Mouse (Mus musculus): ENCODE measurements at regions not wholly inside any gene's neighbourhood (a gene's known extent, or its start where the extent isn't known, plus 50 kb on each side); places are given as distances from the start of the nearest gene placed in this dataset.
A peak's percentile ranks its signal among the peaks of the same experiment; 100 is the strongest.
"Not testable (repeated sequence)": the region's sequence is repeated elsewhere in the genome, so short reads cannot be mapped to it uniquely, and the experiment has no call there.

DNA sequence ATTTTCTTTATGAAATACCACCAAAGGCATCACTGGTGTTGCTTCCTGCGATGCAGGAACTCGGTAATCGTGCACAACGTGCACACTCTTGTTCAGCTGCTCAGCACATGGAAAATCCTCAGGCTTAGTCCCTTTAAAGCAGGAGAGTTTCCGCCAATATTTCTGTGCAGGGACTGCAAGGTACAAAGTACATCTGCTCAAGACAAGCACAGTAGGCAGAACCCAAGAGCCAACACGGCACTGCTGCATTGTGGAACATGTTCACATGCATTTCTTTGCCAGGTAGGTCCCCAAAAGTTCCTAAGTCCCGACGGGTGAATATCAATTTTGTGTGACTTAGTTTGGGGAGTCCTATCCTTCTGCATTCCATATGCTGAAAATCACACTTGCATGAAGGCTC, 808.0 kb upstream of the Pou3f3 start:
- DNase-seq = no peak

DNA sequence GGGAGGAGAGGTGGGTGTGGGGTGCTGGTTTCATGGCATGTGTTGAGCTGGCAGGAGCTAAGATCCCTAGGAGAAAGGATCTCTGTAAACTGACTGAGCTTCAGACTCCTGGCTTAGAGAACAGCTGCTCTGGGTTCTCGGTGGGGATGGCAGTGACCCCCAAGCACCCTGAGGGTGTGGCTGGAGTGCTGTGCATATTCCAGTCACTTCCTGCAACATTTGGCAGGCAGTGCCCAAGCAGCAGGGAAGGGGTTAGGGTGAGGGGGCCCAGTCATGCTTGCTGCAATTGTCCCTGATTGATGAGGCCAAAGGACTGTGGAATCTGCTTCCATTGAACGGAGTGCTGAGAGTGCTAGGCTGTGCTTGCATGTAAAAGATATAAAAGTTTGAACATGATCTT, 807.4 kb upstream of the Pou3f3 start:
- DNase-seq = no peak

DNA sequence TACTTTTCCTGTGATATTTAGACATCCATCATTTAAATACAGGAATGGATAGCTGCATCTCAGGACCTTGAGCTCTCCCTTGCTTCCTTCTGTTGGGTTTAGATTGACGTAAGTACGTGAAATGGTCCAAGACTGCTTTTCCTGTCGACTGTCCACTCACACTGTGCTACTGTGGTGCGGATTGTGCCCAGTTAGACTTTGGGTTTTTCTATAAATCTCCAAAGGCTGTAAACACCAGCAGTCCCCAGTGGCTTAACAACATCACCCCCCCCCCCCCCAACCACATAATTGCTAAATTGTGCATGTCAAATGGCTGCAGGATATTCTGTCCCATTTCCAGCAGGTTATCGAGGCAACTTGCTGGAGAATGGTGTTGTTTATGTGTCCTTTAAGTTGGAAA, 806.6 kb upstream of the Pou3f3 start:
- DNase-seq = no peak

DNA sequence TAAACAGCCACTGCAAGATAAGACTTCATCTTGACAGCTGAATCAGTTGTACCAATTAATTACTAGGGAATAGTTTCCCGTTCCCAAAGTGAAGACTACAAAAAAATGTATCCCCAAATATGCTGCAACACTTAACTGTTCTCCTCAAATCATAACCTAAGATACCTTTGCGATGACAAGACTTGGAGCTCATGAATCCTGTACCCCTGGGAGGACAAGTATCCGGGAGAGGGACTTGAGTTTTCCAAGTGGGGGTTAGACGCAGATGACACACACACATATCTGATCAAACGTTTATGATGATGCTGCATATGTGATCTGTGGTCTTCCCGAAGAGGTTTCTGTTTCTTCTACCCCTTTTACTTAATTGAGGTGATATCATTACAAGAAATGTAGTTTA, 805.6 kb upstream of the Pou3f3 start:
- no peak for DNase-seq

DNA sequence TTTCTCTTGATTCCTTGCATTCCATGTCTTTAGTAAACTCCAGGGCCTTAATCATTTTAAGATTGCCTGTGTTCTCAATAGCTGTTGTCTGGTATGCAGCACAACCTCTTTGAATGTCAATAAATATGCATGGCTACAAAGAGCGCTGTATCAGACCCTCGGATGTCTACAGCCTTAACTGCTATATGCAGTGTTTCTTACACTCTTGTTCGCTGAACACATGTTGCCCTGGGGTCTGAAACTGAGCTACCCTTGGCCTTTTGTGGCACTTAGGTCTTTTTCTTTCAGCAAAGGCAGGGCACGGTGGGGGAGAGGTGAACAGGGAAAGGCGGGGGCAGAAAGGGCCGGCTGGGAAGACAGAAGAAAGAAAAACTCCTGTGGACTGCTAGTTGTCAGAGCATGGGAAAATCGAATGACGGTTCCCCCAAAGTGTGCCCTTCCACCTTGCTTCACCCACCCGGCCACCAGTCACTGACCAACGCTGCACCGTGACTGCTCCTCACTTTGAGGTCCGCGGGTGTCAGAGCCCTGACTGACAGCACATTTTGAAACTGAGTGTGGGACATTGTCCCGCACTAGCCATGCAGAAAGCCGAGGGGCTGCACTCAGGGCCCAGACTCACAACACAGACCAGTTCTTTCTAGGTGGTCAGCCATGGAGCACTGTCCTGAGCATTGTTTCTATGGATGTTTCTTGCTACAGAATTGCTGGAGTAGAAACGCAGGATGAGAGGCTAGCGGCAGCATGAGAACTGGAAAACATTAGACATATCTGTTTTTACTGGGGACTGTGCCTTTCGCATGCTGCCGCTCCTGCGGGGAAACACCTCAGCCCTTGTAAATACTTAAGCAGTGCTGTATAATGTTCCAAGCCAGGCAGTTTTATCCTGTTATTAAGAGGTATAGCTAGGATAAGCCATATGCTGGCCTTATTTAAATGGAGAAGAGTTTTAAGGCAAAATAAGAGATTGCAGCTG, 804.6 kb upstream of the Pou3f3 start:
- DNase-seq = no peak

DNA sequence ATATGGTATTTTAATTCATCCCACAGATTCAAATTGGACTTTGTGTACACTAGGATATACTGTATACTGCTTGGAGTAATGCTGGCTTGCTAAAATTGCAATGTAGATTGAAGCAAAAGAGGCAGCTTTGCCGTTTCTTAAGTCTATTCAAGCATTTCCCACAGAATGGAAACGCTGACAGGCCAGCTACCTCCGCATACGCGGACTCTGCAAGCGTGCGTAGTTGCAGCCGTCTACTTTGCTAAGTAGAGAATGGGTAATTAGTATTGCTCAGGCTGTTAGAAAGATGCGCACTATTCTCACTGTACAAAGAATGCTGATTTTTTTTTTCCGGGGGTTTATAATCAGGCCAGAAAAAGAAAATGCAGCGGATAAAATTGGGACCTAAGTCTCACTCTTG, 803.8 kb upstream of the Pou3f3 start:
- no peak for DNase-seq

DNA sequence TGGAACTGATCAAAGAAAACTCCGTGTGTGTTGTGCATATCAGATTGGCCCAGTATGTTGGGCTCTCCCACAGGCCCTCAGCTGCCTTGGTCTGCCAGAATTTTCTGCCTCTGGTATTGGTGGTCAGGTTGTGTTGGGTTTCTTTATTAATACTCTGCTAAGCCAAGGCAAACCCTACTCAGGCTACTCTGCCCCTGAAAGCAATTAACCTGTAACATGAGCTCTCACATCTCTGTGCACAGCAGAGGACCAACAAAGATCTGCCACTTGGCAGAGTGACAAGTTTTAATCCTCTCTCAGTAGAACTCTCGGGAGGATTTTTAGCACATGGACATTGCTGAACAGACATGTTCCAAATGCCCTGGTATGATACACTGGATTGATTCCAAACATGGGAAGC, 803.2 kb upstream of the Pou3f3 start:
- no peak for DNase-seq

DNA sequence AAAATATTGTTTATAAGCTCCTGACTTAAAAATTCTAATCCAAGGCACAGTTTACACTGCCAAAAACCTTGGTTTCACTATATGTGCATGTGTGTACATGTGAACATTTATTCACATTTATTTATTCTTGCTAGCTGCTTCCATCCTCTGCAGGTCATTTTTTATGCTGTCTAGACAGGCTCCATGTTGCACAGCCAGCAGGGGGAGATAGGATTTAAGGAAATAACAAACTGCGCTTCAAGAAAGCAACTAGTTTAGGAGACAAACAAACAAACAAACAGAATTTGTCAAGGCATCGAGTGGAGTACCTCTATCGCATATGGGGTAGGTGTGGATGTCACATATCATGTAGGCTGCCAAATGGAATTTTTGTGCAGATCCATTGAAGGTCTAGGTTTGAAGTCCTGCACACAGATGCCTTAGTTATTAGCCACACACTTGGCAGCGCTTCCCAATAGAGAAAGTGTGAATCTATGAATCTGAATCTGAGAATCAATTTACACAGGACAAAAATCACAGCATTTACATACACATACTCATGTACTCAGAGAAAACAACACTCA, 797.7 kb upstream of the Pou3f3 start:
- no peak for DNase-seq

DNA sequence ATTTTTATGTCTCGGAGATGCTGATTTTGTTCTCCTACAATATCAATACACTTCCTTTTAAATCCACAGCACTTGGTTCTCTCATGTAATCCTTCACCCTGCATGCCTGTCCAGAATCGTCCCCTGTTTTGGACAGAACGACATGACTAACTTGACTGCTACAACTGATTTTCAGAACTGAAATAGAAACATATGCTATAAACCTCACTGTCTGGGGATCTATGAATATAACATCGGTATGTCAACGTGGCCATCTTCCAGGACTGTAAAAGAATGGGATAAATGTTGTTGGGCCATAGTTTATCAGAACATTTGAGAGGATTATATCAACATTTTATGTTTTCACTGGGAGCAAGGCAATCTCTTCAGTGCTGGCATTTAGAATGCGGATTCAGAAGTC, 795.2 kb upstream of the Pou3f3 start:
- DNase-seq = no peak

DNA sequence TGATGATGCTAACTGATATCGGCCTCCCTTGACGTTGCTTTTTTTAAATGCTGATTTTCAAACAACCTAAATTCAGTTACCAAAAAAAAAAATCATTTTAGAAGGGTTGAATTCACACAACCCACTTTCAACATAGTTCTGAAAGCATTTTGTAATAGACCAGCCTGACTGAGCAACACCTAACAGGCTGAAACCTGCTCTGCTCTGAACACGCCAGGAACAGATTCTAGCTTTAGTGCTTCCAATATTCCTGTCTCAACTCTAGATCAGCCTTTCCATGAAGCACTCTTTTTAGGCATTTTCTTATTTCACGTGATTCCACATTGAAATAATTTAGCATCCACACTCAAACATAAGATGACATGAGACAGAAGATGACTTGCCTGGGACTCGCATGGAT, 789.6 kb upstream of the Pou3f3 start:
- no peak for DNase-seq

DNA sequence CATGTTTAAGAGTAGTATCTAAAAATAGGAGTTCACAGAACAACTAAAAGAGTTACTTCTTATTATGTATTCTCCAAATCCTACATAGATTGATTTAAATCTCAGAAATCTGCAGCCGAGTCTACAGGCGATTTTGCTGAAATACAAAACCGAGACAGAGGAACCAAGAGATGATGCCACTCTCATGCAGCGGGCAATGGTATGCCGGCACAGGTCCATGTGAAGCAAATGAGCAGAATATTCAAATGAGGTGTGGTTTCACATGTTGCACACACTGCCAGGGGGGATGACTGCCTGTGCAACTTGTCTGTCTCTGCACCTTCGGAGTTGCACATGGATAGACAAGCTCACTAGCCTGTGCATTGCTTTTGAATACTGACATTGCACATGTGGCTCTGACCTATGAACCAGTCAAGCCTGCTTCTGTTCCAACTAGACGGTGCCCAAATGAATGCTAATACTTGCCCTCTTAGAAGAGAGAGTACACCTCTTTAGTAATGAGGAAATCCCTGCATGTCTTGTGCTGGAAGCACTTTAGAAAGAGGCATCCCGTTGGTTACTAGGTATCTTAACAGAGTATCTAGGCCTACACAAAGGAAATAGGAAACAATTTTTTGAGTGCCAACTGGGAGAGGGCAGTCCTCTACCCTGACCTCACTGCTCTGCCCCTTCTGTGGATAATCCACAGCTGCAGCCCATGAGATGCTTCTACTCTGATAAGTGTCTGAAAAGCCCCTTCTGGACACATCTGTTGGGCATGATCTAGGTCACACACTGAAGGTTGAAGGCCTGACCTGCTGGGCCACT, 787.4 kb upstream of the Pou3f3 start:
- DNase-seq = no peak

DNA sequence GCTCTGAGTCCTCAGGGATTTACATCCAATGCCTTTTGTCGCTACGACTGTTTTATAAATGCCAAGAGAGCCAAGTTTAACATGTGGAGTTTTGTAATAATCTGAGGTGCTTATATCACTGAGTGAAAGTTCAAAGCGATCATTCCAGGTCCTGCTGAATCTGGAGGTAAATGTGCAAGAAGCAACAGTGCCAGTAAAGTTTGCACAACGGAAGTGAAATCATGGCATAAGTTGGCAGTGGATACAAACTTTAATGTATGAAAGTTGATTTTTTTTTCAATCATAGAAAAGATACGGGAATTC, 786.8 kb upstream of the Pou3f3 start:
- DNase-seq = no peak

DNA sequence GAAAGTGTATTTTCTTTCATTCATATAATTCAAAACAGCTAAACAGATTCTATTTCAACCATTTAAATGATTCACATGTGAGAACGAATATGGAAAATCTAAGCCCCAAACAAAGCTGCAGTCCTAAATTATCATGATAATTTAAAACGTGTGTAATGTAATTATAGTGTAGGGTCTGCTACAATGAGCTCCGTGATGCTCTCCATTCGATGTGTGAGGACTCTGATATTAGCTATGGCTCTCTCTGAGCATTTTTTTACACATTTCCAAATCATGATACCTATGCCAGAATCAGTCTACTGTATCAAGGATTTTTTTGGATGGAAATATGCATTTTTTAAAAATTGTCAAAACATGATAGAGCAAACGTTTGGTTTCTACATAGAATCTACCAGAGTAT, 785.8 kb upstream of the Pou3f3 start:
- no peak for DNase-seq

DNA sequence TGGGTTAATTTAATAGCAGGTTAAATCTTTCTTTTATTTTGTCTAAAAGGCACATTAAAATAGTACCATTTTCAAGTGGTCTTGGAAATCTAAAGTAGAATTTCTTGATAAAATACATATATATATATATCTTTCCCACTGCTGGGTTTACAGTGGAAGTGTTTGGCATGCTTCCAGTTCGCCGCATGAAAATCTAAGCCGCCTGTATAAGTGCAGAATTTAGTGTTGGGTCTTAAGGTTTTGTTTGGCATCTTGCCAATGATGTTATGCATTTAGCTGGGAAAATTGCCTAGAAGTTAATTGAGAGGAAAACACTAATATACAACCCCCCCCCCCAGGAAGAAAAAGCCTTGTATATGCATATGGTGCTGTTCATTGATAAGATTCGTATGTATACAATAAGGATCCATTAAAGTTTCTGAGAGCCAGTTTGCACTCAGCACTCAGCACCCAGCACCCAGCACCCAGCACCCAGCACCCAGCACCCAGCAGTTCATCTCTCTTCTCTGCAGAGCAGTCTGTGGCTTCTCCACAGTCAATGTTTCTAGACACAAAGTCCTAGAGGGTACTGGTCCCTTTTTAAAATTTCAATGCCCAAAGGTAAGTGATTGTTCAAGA, 778.7 kb upstream of the Pou3f3 start:
- no peak for DNase-seq

DNA sequence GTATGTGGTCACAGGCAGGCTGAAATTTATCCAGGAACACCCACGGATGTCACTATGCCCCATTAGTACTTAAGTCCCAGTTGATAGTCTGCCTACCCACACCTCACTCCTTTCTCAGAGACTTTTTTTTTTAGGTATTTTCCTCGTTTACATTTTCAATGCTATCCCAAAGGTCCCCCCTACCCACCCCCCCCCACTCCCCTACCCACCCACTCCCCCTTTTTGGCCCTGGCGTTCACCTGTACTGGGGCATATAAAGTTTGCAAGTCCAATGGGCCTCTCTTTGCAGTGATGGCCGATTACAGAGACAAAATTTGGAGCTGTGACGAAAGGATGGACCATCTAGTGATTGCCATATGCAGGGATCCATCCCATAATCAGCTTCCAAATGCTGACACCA, 777.8 kb upstream of the Pou3f3 start:
- DNase-seq = not testable (repeated sequence)

DNA sequence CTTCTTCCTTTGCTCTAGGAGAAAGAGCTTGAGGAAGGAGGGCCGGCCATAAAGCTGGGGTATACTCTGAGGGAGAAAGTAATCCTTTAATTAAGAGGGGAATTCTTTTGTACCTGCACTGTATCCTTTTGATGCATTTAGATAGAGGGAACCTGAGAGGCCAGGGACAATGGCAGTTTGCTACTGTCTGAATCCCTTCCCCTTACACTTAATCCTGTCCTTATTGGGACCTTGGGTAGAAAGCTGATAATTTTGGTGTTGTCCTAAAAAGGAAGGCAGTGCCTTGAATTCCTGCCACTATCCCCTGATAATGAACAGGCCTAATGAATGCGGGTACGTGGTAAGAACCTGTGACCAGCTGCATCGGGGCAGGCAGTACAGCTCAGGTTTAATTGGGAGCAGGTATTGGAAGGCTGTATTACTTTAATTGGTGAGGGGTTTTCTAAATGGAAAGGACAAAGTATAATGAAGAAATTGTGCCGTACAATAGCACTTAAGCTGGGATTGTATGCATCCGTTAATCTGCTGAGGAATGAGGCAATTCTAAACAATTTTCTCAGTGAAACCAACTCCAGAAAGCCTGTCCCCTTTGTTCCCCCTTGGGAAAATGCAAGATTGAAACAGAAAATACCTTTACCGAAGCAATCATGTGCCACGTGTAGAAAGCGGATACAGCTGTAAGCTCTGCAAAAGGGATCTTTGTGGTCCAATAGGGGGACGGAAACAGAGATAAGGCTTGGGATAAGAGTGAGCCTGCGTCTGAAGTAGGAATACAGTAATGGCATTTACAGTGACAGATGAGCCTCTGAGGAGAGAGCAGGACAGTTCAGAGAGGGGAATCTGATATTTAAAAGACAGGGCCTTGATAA, 776.9 kb upstream of the Pou3f3 start:
- no peak for DNase-seq

DNA sequence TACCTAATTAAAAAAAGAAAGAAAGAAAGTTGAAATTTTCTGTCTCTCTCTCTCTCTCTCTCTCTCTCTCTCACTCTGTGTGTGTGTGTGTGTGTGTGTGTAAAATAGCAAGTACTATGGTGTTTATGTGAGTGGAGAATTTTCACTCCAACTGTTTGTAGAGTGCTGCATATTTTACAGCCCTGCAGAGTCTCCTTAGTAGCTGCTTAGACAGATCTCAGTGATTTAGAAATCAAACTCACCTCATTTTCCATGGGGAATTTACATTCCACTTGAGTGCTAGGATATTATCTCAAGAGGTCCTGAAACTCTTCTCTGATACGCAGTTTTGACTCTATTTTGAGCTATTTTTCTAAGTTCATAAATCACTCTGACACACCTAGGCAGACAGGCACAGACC, 761.8 kb upstream of the Pou3f3 start:
- no peak for DNase-seq

DNA sequence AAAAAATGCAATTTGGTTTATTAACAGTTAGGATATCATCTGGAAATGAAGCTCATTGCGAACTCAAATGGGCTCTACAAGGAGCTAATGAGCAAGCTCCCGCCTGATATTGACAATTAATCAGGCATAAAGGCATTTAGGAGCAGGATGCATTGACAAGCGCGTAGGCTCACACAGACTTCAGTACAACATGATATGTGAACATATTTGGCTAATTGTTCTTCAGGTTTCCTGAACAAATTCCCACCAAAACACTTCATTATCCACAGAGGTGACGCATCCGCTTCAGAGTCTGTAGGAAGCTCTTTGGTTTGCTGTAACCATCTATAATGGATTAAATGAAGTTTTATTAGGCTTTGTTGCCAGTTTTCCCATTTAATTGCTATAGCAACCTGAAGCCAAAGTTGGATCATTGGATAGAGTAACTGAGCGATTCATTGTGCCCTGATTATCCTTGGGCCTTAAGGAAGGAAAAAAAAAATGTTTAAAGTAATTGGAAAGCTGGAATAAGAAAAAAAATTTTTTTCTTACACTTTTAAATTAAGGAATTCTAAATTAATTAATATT, 759.6 kb upstream of the Pou3f3 start:
- no peak for DNase-seq

DNA sequence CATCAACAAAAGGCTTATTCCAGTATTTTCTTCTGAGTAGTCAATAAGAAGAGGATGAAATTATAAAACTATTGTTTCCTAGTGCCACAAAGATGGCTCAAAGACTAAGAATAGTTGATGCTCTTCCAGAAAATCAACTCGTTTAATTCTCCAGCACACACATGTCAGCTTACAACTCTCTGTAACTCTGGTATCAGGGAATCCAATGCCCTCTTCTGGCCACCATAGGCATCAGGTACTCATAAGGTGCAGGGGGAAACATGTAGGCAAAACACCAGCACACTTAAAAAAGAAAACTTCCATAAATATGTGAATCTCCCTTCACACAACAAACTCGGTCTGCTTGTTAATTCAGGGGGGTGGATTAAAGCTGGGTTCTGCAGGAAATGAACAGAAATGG, 734.6 kb upstream of the Pou3f3 start:
- DNase-seq = no peak

DNA sequence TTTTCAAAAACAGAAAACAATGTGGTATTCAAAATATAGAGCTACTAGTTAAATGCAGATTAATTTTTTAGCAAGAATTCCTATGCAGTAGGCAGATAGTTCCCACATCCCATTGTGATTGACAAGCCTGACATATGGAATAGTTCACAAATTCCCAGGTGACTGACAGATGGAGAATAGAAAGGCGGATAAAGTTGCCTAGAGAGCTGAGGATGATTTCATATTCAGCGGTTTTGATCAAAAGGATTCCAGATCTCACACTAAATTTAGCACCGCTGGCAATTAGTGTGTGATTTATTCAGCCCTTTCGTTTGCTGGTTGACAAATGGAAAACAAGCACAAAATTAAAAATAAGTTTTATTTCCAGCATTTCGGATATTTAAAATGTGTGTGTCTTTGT, 714.0 kb upstream of the Pou3f3 start:
- DNase-seq = no peak

DNA sequence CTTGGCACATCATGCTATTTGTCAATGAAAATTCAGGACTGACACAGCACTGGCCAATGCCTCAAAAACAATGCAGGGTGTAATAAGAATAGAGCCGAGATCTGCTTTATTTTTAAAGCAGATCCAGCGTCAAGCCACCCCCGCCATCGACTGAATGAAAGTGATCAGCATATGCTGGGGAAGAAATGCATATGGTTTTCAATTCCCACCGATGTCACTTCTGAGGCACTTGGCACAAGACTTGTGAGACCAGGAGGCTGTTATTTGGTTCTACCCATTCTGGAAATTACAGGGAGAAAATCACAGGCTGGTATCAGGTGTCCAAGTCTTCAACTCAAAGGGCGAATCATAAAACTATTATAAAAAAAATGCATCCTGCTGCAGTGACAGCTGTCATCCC, 689.3 kb upstream of the Pou3f3 start:
- DNase-seq = peak; percentile 16 to 43

DNA sequence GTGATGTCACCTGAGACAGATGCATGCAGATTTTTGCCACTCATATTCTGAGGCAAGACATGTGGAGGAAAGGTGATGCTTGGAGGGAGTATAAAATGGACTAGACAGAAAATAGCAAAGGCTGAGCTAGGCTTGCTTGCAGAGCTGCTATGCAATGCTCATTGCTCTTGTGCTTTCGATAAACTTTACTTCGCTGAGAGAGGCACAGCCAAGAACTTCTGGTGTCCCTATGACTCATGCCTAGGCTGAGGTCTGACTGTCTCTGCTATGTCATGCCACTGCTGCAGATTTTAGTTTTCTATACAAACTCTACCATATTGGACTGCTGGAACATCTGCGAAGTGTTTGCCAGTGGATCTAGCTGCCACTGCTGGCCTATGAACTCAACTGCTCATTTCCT, 687.5 kb upstream of the Pou3f3 start:
- DNase-seq = no peak

Measured in layer of hippocampus, postnatal 36 days (tissue).